Mouse (Mus musculus) naive thymus-derived CD4-positive, alpha-beta T cell, adult 2 months (primary cell): ENCODE results near the gene Rpa1.
A peak's percentile ranks its signal among the peaks of the same experiment; 100 is the strongest.

Source experiments
- DNase-seq: peaks from one replicate; pipeline ENCODE4 v3.0.0-alpha.2; 2011; ENCODE audit warnings: low read depth

The Rpa1 gene

GRCm38 (mm10) chr11:75262181-75262580, 85.9 kb downstream of the Rpa1 start:
- DNase-seq = no peak

GRCm38 (mm10) chr11:75261730-75262129, 86.4 kb downstream of the Rpa1 start:
- DNase-seq = no peak

GRCm38 (mm10) chr11:75261016-75261415, 87.1 kb downstream of the Rpa1 start:
- no peak for DNase-seq

DNA sequence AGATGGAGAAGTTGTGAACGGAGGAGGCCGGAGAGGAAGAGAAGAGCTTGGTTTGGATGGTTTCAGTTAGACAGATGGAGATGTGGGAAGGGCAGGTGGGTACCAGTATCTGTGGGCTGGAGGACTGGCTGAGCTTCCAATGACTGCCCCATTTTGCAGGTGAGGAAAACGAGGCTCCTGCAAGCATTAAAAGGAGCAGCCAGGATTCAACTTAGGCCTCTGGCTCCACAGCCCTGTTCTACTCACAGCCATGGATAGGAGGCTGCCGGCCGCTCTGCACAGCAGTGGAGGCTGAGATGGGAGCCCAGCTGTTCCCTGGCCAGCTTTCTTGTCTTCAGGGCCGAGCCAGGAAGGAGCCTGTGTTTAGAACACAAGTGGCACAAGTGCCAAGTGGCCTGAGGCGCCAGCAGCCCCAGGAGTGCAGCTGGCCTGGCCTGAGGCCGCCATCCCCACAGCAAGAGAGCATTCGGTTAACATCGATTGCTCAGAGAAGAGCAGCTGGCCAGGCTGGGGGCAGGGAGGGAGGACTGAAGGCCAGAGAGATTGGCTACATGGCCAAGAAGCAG, 88.0 kb downstream of the Rpa1 start:
- no peak for DNase-seq

DNA sequence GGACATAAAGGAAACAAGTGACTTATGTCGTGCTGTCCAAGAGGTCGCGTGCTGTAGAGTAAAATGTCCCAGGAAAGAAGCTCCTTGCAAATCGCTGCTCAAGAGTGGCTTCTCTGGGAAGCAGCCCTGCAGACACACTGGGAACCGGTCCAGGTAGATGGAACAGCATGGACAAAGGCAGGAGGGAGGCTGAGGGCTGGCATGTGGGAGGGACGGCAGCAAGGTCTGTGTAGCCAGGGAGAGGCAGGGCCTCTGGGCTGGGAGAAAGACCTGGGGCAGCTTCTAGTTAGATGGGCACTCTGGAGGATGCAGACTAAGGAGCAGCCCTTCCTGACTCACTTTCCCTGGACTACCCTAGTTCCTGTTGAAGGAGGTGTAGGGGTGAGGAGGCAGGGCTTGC, 88.7 kb downstream of the Rpa1 start:
- DNase-seq = no peak

- DNase-seq = no peak
Measured at GRCm38 (mm10) chr11:75257056-75257648, 91.0 kb downstream of the Rpa1 start.

GRCm38 (mm10) chr11:75255330-75255729, 92.8 kb downstream of the Rpa1 start:
- no peak for DNase-seq

DNA sequence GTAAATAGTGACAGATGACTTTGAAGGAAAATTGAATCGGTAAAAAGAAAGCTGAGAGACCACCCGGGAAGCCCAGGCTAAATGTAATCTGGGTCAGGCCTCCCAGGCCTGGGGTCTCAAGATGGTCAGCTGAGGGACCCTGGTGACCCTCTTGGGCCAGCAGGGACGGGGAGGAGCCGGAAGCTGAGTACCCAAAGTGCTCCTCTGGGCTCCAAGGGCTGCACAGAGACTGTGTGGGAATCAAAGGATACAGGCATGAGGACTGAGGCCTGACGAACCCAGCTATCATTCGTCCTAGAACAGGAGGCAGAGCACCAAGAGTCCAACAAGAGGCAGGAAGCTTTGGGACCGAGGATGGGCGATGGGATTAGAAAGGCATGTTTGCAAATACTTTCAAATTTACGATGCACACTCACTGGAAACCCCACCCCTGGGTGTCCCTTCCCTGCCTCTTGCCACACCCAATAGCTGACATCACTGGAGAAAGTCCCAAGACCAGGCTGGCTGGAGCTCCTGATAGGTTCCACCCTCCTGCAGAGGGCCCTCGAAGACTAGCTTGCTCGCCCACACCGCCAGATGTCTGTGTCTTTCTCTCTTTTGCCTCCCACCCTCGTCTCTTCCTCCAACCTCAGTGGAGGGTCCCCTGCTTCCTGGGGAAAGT, 93.7 kb downstream of the Rpa1 start:
- peak; percentile 49 for DNase-seq

DNA sequence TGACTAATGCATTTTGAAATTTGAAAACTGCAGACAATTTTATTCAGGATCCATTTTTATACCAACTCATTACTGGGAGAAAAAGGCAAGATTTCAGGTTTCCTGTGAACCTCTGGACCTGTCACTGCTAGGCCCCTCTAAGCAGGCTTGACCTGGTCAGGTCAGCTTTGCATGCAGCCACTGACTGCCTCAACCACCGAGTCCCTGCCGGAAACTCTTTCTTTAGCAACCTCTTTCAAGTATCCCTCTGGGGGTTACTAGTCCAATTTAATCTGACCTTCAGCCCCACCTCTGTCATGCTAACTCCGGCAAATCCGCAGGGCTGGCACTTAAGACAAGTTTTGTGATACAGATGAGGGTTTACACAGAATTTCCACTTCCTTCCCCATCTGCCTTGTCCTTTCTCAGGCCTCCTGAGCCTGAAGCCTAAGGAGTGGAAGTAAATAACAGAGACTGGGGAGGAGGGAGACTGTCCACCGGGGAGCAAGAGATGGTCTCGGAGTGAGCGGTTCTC, 96.5 kb downstream of the Rpa1 start:
- no peak for DNase-seq

DNA sequence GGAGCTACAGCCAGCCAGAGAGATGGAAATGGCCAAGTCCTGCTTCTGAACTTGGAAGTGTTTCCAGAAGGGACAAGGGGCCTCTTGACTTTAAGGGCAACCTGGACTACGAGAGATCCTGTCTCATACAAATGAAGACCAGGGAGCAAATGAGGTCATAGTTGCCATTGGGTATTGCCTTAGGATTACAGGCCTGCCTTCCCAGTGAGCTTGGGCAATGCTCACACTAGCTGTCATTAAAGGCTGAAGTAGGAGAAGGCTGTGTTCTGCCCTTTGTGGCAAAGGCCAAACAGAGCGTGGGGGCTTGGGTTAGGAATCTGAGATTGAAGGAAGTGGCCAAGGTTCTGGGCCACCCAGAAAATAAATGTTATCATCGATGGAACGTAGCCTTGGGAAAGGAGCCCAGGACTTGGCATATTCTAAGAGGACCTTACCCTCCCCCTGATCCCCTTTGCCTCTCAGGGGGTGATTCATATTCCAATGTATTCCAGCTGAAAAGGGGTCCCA, 97.1 kb downstream of the Rpa1 start:
- no peak for DNase-seq

DNA sequence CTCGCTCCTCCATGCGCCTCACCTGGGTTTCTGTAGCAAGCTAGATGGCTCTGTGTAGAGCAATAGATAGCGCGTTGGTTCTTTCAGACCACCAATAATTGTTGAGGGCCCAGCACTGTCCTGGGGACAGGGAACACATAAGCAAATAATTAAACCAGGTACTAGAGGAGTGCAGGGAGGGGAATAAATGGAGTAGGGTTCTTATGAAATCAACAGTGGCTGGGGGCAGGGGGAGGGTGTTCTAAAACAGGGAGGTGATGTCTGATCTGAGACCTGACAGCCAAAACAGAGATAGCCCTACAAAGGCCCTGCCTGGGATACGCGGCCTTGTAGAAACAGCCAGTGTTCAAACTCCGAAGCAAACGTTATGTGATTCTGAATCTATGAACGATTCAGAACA, 98.5 kb downstream of the Rpa1 start:
- DNase-seq = no peak
